Mouse (Mus musculus) liver, adult 10 weeks (tissue): ENCODE measurements around the gene Gm7903. TPM values are rescaled to one million over a fixed set of nuclear protein-coding genes. Genes with fewer than 3 reads are reported as not detected.

Experiments
- polyA plus RNA-seq: library from polyadenylated mRNA; stranded (reverse); fragments of 350-450 nt; fragmentation: Illumina TruSeq; extraction: RNeasy Lipid Tissue Mini Kit (QIAGEN cat#74804); gene quantifications from one replicate; pipeline ENCODE4 v1.2.3, GENCODE M21; 2014; ENCODE audit warnings: low read depth, low replicate concordance

The Gm7903 gene
- not detected for polyA plus RNA-seq

DNA sequence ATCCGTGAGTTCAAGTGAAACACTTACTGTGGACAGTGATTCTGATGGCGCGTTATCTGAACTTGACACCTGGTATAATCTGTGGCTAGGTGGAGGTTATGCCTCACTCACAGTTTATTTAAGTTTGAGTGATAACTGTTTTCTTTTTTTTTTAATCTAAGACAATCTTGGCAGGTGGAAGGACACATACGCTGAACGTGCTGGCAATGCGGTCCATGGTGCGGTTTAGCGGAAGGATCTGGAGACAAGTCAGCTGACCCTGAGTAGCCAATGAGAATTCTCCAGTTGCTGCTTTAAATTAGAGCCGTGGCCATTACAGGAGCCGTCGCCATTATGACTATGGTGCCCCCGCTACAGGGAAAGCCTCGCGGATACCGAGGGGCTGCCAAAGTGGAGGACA, at the start of gene Gm7903:
Gene Gm7903, plus strand, starts transcription at position 301 of the 400 bp plus-strand sequence.

Other genes with a start within 250 kb of the Gm7903 start
- not detected for gene Tceal6, start 223.1 kb upstream of the Gm7903 start, polyA plus RNA-seq
- not detected for gene Pramel3, start 131.5 kb upstream of the Gm7903 start, polyA plus RNA-seq
- gene Gm5128, start 60.6 kb upstream of the Gm7903 start, polyA plus RNA-seq: not detected
- gene AV320801, start 60.8 kb downstream of the Gm7903 start, polyA plus RNA-seq: not detected
- not detected for gene Nxf7, start 164.9 kb downstream of the Gm7903 start, polyA plus RNA-seq
- not detected for gene Prame, start 193.9 kb downstream of the Gm7903 start, polyA plus RNA-seq